Mouse (Mus musculus): ENCODE measurements at regions not wholly inside any gene's neighbourhood (a gene's known extent, or its start where the extent isn't known, plus 50 kb on each side); places are given as distances from the start of the nearest gene placed in this dataset.
"Not testable (repeated sequence)": the region's sequence is repeated elsewhere in the genome, so short reads cannot be mapped to it uniquely, and the experiment has no call there.

GRCm38 (mm10) chr9:115430271-115430670 lies 120.0 kb upstream of the Stt3b start:
- no peak for DNase-seq (ENCODE audit: extremely low read depth, low read depth, low spot score)
- Histone ChIP-seq H3K27ac (replicated peaks; ENCODE audit: insufficient read depth, low read depth, low read length) (no peak overlapping the region), H3K79me2 (ENCODE audit: control insufficient read depth, insufficient read depth, low read length) (no peaks in the 10 kb centered on the region), H3K36me3 (ENCODE audit: control insufficient read depth, insufficient read depth, low read length) (no peaks in the 10 kb centered on the region), H3K4me1 (ENCODE audit: control insufficient read depth, insufficient read depth, low read length) (peaks cover under 1% of the 10 kb centered on the region; the same call in 1 of the 2 replicates), H3K4me3 (ENCODE audit: insufficient read depth, low read depth, low read length) (no peak overlapping the region), H3K27me3 (ENCODE audit: control insufficient read depth, insufficient read depth, low read length) (no peaks in the 10 kb centered on the region; the same call in 1 of the 2 replicates), H3K9ac (ENCODE audit: low read depth, low read length) (no peak overlapping the region)
- TF ChIP-seq CTCF (IDR thresholded peaks at IDR 0.05; ENCODE audit: low read depth, low read length), result no peak
- no peak for TF ChIP-seq POLR2A (IDR thresholded peaks at IDR 0.05; ENCODE audit: extremely low read depth, insufficient read depth, low read length)
- WGBS, result 77% methylated on average over 4 of the region's 4 CpGs

GRCm38 (mm10) chr9:115434696-115435095 lies 124.5 kb upstream of the Stt3b start:
- TF ChIP-seq CTCF (IDR thresholded peaks at IDR 0.05; ENCODE audit: low read depth, low read length) (no peak), POLR2A (IDR thresholded peaks at IDR 0.05; ENCODE audit: extremely low read depth, insufficient read depth, low read length) (no peak)
- Histone ChIP-seq H3K4me3 (ENCODE audit: insufficient read depth, low read depth, low read length) (no peak overlapping the region), H3K27me3 (ENCODE audit: control insufficient read depth, insufficient read depth, low read length) (no peaks in the 10 kb centered on the region), H3K9ac (ENCODE audit: low read depth, low read length) (no peak overlapping the region), H3K79me2 (ENCODE audit: control insufficient read depth, insufficient read depth, low read length) (no peaks in the 10 kb centered on the region), H3K4me1 (ENCODE audit: control insufficient read depth, insufficient read depth, low read length) (peaks cover 2% of the 10 kb centered on the region; the same call in 1 of the 2 replicates), H3K27ac (replicated peaks; ENCODE audit: insufficient read depth, low read depth, low read length) (no peak overlapping the region), H3K36me3 (ENCODE audit: control insufficient read depth, insufficient read depth, low read length) (no peaks in the 10 kb centered on the region)
- peak; percentile 31 for DNase-seq (ENCODE audit: extremely low read depth, low read depth, low spot score)
- 58% methylated on average over 5 of the region's 5 CpGs for WGBS

- Histone ChIP-seq H3K9ac (ENCODE audit: low read depth, low read length) (no peak overlapping the region), H3K4me1 (ENCODE audit: control insufficient read depth, insufficient read depth, low read length) (peaks cover 2% of the 10 kb centered on the region; the same call in 1 of the 2 replicates), H3K27me3 (ENCODE audit: control insufficient read depth, insufficient read depth, low read length) (no peaks in the 10 kb centered on the region), H3K27ac (replicated peaks; ENCODE audit: insufficient read depth, low read depth, low read length) (no peak overlapping the region), H3K36me3 (ENCODE audit: control insufficient read depth, insufficient read depth, low read length) (no peaks in the 10 kb centered on the region), H3K79me2 (ENCODE audit: control insufficient read depth, insufficient read depth, low read length) (no peaks in the 10 kb centered on the region), H3K4me3 (ENCODE audit: insufficient read depth, low read depth, low read length) (no peak overlapping the region)
- WGBS, result 83% methylated on average over 3 of the region's 3 CpGs
- no peak for DNase-seq (ENCODE audit: extremely low read depth, low read depth, low spot score)
- TF ChIP-seq POLR2A (IDR thresholded peaks at IDR 0.05; ENCODE audit: extremely low read depth, insufficient read depth, low read length), result no peak
- TF ChIP-seq CTCF (IDR thresholded peaks at IDR 0.05; ENCODE audit: low read depth, low read length), result no peak
These were observed 126.1 kb upstream of the Stt3b start for GRCm38 (mm10) chr9:115436301-115436700.

- not testable (repeated sequence) for H3K27me3 ChIP-seq (ENCODE audit: control insufficient read depth, insufficient read depth, low read length); H3K4me1 ChIP-seq (ENCODE audit: control insufficient read depth, insufficient read depth, low read length); H3K4me3 ChIP-seq (ENCODE audit: insufficient read depth, low read depth, low read length); H3K27ac ChIP-seq (replicated peaks; ENCODE audit: insufficient read depth, low read depth, low read length); H3K36me3 ChIP-seq (ENCODE audit: control insufficient read depth, insufficient read depth, low read length); H3K9ac ChIP-seq (ENCODE audit: low read depth, low read length); H3K79me2 ChIP-seq (ENCODE audit: control insufficient read depth, insufficient read depth, low read length); DNase-seq (ENCODE audit: extremely low read depth, low read depth, low spot score)
- WGBS, result 96% methylated on average over 22 of the region's 22 CpGs
These were observed 128.0 kb upstream of the Stt3b start for GRCm38 (mm10) chr9:115438234-115438633.

GRCm38 (mm10) chr9:115446681-115447080 lies 136.5 kb upstream of the Stt3b start:
- Histone ChIP-seq H3K79me2 (ENCODE audit: control insufficient read depth, insufficient read depth, low read length) (no peaks in the 10 kb centered on the region), H3K9ac (ENCODE audit: low read depth, low read length) (no peak overlapping the region), H3K36me3 (ENCODE audit: control insufficient read depth, insufficient read depth, low read length) (no peaks in the 10 kb centered on the region), H3K4me1 (ENCODE audit: control insufficient read depth, insufficient read depth, low read length) (peaks cover 2% of the 10 kb centered on the region; the same call in 1 of the 2 replicates), H3K27me3 (ENCODE audit: control insufficient read depth, insufficient read depth, low read length) (no peaks in the 10 kb centered on the region), H3K27ac (replicated peaks; ENCODE audit: insufficient read depth, low read depth, low read length) (no peak overlapping the region), H3K4me3 (ENCODE audit: insufficient read depth, low read depth, low read length) (no peak overlapping the region)
- TF ChIP-seq POLR2A (IDR thresholded peaks at IDR 0.05; ENCODE audit: extremely low read depth, insufficient read depth, low read length), result no peak
- TF ChIP-seq CTCF (IDR thresholded peaks at IDR 0.05; ENCODE audit: low read depth, low read length), result no peak
- no peak for DNase-seq (ENCODE audit: extremely low read depth, low read depth, low spot score)
- 90% methylated on average over 11 of the region's 11 CpGs for WGBS

GRCm38 (mm10) chr9:115450741-115451320 lies 140.6 kb upstream of the Stt3b start:
- H3K36me3 ChIP-seq (ENCODE audit: control insufficient read depth, insufficient read depth, low read length), result no peaks in the 10 kb centered on the region
- WGBS, result 94% methylated on average over 5 of the region's 5 CpGs
- no peak overlapping the region for H3K4me3 ChIP-seq (ENCODE audit: insufficient read depth, low read depth, low read length)
- H3K9ac ChIP-seq (ENCODE audit: low read depth, low read length), result no peak overlapping the region
- TF ChIP-seq POLR2A (IDR thresholded peaks at IDR 0.05; ENCODE audit: extremely low read depth, insufficient read depth, low read length) (no peak), CTCF (IDR thresholded peaks at IDR 0.05; ENCODE audit: low read depth, low read length) (no peak)
- H3K79me2 ChIP-seq (ENCODE audit: control insufficient read depth, insufficient read depth, low read length), result no peaks in the 10 kb centered on the region
- peaks cover 15% of the 10 kb centered on the region for H3K4me1 ChIP-seq (ENCODE audit: control insufficient read depth, insufficient read depth, low read length)
- DNase-seq (ENCODE audit: extremely low read depth, low read depth, low spot score), result no peak
- H3K27ac ChIP-seq (replicated peaks; ENCODE audit: insufficient read depth, low read depth, low read length), result no peak overlapping the region
- no peaks in the 10 kb centered on the region for H3K27me3 ChIP-seq (ENCODE audit: control insufficient read depth, insufficient read depth, low read length)
